Mouse (Mus musculus) CH12.LX (cell line): ENCODE data around the gene Gm38392.

Experiments used
- CTCF ChIP-seq, 2 experiments: IDR thresholded peaks in 1 of 2; conservative IDR thresholded peaks in 1 of 2; 2 replicates each; pipeline ENCODE4 v1.5.1; 2011 to 2012; ENCODE audit warnings: low read depth in 2 of 2, low read length in 2 of 2, improper control_type of control experiment in 1 of 2, inconsistent platforms in 1 of 2, mild to moderate bottlenecking in 1 of 2, moderate library complexity in 1 of 2
- EP300 ChIP-seq: IDR thresholded peaks from 2 replicates; pipeline ENCODE4 v1.6.1; 2011; ENCODE audit warnings: low read length, improper control_type of control experiment
- HCFC1 ChIP-seq: IDR thresholded peaks from 2 replicates; pipeline ENCODE4 v1.6.1; 2012; ENCODE audit warnings: low read depth, mild to moderate bottlenecking, inconsistent platforms, low read length, improper control_type of control experiment
- MAFK ChIP-seq: IDR thresholded peaks from 2 replicates; pipeline ENCODE4 v1.6.1; 2011; ENCODE audit warnings: low read length, improper control_type of control experiment; ENCODE audit not compliant: insufficient replicate concordance
- NRF1 ChIP-seq: IDR thresholded peaks from 2 replicates; pipeline ENCODE4 v1.6.1; 2014; ENCODE audit warnings: low read depth, mild to moderate bottlenecking, inconsistent platforms, low read length, improper control_type of control experiment, moderate library complexity
- POLR2A ChIP-seq: IDR thresholded peaks from 2 replicates; pipeline ENCODE4 v1.6.1; 2011; ENCODE audit warnings: low read depth, mild to moderate bottlenecking, improper control_type of control experiment, low read length
- TBP ChIP-seq: conservative IDR thresholded peaks from 2 replicates; pipeline ENCODE4 v1.6.1; 2011; ENCODE audit warnings: low read depth, low read length, improper control_type of control experiment
- USF1 ChIP-seq: IDR thresholded peaks from 2 replicates; pipeline ENCODE4 v1.6.1; 2014; ENCODE audit warnings: low read depth, mild to moderate bottlenecking, inconsistent platforms, low read length, improper control_type of control experiment
- USF2 ChIP-seq: conservative IDR thresholded peaks from 2 replicates; pipeline ENCODE4 v1.6.1; 2011; ENCODE audit warnings: low read depth, low read length, improper control_type of control experiment

DNA sequence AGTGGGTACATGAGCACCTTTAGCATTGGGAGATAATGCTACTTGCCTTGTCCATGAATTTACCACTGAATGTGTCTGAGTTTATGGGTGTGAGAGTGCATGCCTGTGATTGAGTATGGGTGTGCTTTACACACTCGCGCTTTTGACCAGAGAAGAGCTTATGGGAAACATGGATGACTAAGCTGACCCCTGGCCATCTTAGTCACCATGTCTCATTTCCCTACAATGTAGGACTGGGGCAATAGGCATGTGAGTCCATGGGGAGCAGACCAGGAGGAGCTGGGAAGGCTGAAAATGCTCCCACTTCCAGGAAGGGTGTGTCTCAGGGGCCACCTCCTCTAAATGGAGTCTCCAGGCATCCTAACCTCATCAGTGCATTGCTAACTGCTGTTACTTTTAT is 76.9 kb downstream of the Gm38392 start:
- TF ChIP-seq POLR2A (no peak), CTCF (conservative IDR thresholded peaks at IDR 0.05 in 1 of 2, IDR thresholded peaks at IDR 0.05 in 1 of 2; ENCODE audit: low read depth in 2 of 2, low read length in 2 of 2) (no peak), USF1 (no peak), HCFC1 (no peak), NRF1 (no peak), USF2 (no peak), TBP (no peak), EP300 (no peak), MAFK (no peak)
